Mouse (Mus musculus): ENCODE measurements around the gene E130218I03Rik. TPM values are rescaled to one million over a fixed set of nuclear protein-coding genes. Genes with fewer than 3 reads are reported as not detected.
A peak's percentile ranks its signal among the peaks of the same experiment; 100 is the strongest.

E130218I03Rik gene
- 0.44 TPM in 1 of 2 replicates, not detected in the other for polyA plus RNA-seq (2014; fragmentation: Nextera tagmentation; extraction: Ambion mirVana)

DNA sequence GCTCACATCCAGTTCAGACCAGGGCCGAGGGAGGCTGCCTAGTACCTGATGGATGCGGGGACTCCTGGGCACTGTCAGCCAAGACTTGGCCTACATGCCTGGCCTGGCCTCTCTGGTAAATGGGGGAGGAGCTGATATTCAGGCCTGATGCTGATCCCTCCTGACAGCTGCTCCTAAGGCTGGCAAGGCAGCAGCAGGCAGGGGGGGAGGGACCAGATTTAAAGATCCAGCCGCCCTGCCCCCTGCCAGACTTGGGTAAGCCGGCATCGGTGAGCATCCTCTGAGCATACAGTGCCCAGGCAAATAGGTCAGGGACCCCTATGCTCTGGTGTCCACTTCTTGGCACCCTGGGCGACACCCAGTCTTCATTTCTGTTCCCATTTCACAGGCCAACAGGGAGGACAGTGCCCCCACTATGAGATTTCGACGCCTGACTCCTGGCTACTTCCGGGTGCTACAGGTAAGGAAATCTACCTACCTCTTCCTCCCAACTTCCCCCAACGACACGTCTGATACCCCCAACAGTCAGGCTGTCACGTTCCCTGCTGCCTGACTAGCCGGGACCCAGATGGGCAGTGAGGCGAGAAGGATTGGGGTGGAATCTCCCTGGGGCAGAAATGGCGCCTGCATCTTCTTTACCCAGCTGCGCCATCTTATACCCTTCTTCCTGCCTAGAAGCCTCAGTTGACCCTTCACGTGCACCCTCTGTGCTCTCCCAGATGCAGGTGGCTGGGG lies at the start of gene E130218I03Rik:
Gene E130218I03Rik, plus strand, starts transcription at position 147 of the 735 bp plus-strand sequence.
- H3K4me2 ChIP-seq (ENCODE audit: low read depth, low read length), result peak within 1 kb of the TSS; percentile 97; the same call in 1 of the 2 replicates
- no peaks in the 10 kb centered on the region for H3K36me3 ChIP-seq (ENCODE audit: control insufficient read depth, insufficient read depth, low read length)
- H3K4me3 ChIP-seq (ENCODE audit: low read depth, low read length), result peak within 1 kb of the TSS; percentile 78; the same call in 1 of the 2 replicates
- H3K4me1 ChIP-seq (ENCODE audit: control insufficient read depth, insufficient read depth, low read length), result peaks cover 10% of the 10 kb centered on the region
- no peak within 1 kb of the TSS for H3K27ac ChIP-seq (ENCODE audit: low read depth, low read length)
- WGBS, result 95% methylated on average over 17 of the region's 17 CpGs
- H3K27me3 ChIP-seq (ENCODE audit: control insufficient read depth, insufficient read depth, low read length), result no peaks in the 10 kb centered on the region
- H3K9ac ChIP-seq (replicated peaks; ENCODE audit: low read depth, low read length), result no peak within 1 kb of the TSS
- no peaks in the 10 kb centered on the region for H3K9me3 ChIP-seq (ENCODE audit: control insufficient read depth, low read length)
- ATAC-seq (ENCODE audit: low read depth), result no peak

DNA sequence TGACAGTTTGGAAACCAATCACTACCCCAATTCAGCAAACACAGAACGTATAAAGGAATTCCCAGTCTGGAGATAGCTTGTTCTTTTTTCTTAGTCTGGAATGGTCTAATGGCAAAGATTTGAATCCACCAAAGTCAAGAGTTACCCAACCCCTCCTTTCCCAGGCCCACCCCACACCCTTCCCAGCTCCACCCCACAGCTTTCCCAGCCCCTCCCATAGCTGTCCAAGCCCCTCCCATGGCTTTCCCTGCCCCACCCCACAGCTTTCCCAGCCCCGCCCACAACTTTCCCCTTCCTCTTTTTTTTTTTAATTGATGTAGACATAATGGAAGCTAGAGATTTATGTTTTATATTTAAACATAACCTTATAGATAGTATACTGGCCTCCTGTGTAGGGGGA lies 44.1 kb upstream of the E130218I03Rik start:
- Histone ChIP-seq H3K9ac (replicated peaks; ENCODE audit: low read depth, low read length) (no peak overlapping the region), H3K36me3 (ENCODE audit: control insufficient read depth, insufficient read depth, low read length) (no peaks in the 10 kb centered on the region), H3K9me3 (ENCODE audit: control insufficient read depth, low read length) (no peaks in the 10 kb centered on the region), H3K4me1 (ENCODE audit: control insufficient read depth, insufficient read depth, low read length) (no peaks in the 10 kb centered on the region), H3K4me3 (ENCODE audit: low read depth, low read length) (no peak overlapping the region), H3K27ac (ENCODE audit: low read depth, low read length) (no peak overlapping the region), H3K27me3 (ENCODE audit: control insufficient read depth, insufficient read depth, low read length) (no peaks in the 10 kb centered on the region), H3K4me2 (ENCODE audit: low read depth, low read length) (no peak overlapping the region)
- no peak for ATAC-seq (ENCODE audit: low read depth)
- WGBS, result 80% methylated on average over 2 of the region's 2 CpGs

DNA sequence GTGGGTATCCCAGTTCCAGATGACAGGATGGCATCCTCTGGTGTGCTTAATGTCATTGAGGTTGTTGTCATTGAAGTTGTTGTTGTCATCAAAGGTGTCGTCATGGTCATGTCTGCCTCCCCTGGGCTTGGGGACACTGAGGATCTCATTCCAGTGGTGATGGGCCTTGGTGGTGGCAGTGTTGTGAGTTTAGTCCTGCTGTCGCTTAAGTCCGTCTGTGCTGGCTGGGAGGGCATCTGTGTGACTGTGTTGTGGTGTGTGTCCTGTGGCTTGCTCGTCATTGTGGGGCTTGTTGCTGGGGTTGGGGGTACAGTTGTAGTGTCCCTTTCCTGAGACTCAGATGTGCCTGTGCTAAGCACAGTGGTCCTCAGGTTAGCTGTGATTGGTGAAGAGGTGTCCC lies 40.6 kb upstream of the E130218I03Rik start, which contains the start of gene Gm7534:
Gene Gm7534, minus strand, starts transcription at position 101 of the 400 bp plus-strand sequence.
- no peak within 1 kb of the TSS for H3K27ac ChIP-seq (ENCODE audit: low read depth, low read length)
- H3K9ac ChIP-seq (replicated peaks; ENCODE audit: low read depth, low read length), result no peak within 1 kb of the TSS
- H3K4me3 ChIP-seq (ENCODE audit: low read depth, low read length), result no peak within 1 kb of the TSS
- no peaks in the 10 kb centered on the region for H3K9me3 ChIP-seq (ENCODE audit: control insufficient read depth, low read length)
- no peak within 1 kb of the TSS for H3K4me2 ChIP-seq (ENCODE audit: low read depth, low read length)
- H3K27me3 ChIP-seq (ENCODE audit: control insufficient read depth, insufficient read depth, low read length), result no peaks in the 10 kb centered on the region
- no peak for ATAC-seq (ENCODE audit: low read depth)
- H3K4me1 ChIP-seq (ENCODE audit: control insufficient read depth, insufficient read depth, low read length), result no peaks in the 10 kb centered on the region
- WGBS, result 93% methylated on average over 4 of the region's 4 CpGs
- no peaks in the 10 kb centered on the region for H3K36me3 ChIP-seq (ENCODE audit: control insufficient read depth, insufficient read depth, low read length)

DNA sequence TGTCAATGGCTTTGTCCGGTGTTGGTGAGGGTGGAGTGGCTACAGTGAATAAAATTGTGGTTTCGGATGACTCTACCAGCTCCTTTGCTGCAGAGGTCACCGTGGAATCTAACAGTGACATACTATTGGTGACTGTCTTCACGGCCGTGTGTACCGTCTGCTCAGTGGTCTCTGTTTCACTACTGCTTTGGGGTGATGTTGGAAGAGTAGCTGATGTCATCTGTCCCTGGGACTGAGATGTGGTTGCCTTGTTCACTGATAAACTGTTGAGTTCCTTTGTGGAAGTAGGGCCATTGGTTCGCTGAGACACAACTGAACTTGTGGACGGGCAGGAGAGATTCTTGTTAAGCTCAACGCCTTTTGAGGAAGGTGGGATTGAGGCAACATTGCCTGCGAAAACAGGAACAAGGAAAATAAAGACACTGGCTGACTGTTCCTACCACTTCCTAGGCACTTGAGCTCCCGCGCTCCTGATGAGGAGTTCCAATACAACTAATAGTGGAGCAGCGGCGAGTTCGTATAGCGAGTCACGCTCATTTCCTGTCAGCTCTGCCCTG lies 40.0 kb upstream of the E130218I03Rik start:
- Histone ChIP-seq H3K4me2 (ENCODE audit: low read depth, low read length) (no peak overlapping the region), H3K27ac (ENCODE audit: low read depth, low read length) (no peak overlapping the region), H3K27me3 (ENCODE audit: control insufficient read depth, insufficient read depth, low read length) (no peaks in the 10 kb centered on the region), H3K36me3 (ENCODE audit: control insufficient read depth, insufficient read depth, low read length) (no peaks in the 10 kb centered on the region), H3K4me1 (ENCODE audit: control insufficient read depth, insufficient read depth, low read length) (no peaks in the 10 kb centered on the region), H3K4me3 (ENCODE audit: low read depth, low read length) (no peak overlapping the region), H3K9me3 (ENCODE audit: control insufficient read depth, low read length) (no peaks in the 10 kb centered on the region), H3K9ac (replicated peaks; ENCODE audit: low read depth, low read length) (no peak overlapping the region)
- 94% methylated on average over 17 of the region's 17 CpGs for WGBS
- ATAC-seq (ENCODE audit: low read depth), result no peak

DNA sequence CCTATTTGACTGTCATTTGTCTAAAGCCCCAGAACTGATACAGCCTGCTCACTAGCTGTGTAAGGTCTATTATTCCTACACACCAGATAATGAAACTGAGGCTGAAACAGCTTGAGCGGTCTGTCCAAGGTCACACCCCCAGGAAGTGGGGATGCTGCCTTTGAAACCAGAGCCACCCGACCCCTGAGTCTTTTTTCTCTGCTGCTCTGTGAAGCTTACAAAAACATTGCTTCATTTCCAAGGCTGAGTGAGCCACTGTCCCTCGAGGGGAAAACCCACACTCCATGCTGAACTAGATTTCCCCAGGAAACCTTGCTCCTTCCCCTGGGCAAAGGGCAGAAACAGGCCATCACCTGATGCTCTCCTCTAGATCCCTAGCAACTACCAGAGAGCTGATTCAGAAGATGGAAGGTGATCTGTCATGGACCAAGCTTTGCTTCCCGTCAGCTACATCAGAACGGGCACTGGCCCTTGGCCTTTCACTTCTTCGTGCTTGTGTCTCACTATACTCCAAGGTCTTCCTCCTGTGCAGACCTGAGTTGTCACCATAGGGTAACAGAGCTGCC lies 36.9 kb upstream of the E130218I03Rik start:
- WGBS, result 74% methylated on average over 6 of the region's 6 CpGs
- H3K4me3 ChIP-seq (ENCODE audit: low read depth, low read length), result no peak overlapping the region
- no peak overlapping the region for H3K9ac ChIP-seq (replicated peaks; ENCODE audit: low read depth, low read length)
- no peak overlapping the region for H3K27ac ChIP-seq (ENCODE audit: low read depth, low read length)
- ATAC-seq (ENCODE audit: low read depth), result no peak
- H3K27me3 ChIP-seq (ENCODE audit: control insufficient read depth, insufficient read depth, low read length), result no peaks in the 10 kb centered on the region
- H3K36me3 ChIP-seq (ENCODE audit: control insufficient read depth, insufficient read depth, low read length), result no peaks in the 10 kb centered on the region
- no peaks in the 10 kb centered on the region for H3K9me3 ChIP-seq (ENCODE audit: control insufficient read depth, low read length)
- H3K4me1 ChIP-seq (ENCODE audit: control insufficient read depth, insufficient read depth, low read length), result no peaks in the 10 kb centered on the region
- H3K4me2 ChIP-seq (ENCODE audit: low read depth, low read length), result no peak overlapping the region

DNA sequence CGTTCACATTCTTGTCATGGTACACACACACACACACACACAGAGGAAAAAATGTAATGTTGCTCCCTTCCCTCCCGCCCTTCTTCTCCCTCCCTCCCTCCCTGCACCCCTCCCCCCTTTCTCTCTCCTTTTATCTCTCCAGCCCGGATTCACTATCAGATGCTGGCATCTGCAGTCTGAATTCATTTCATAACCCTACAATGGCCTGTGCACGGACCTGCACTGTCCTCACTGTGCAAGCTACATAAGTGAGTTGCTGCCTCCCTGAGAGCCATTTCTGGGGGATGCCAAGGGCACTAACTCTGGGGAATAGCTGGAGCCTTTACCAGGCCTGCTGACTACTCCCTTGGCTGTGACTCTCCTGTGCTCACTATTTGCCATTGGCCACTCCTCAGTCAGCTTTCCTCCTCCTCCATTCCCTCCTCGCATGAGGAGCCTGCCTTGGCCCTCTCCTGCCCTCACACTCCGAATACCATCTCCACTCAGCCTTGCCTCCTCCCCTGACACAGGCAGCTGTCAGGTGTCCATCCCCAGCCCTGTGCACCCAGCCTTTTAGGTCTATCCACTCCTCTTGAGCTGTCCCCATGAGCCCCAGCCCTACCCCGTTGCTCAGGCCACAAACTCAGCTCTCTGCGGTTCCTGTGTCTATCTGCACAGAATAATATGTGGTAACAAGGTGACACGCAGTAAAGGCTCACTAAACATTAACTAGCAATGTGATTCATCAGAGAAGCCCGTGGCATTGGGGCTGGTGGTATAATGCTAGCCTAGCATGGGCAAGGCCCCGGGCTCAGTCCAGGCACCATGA lies 20.5 kb upstream of the E130218I03Rik start:
- H3K9ac ChIP-seq (replicated peaks; ENCODE audit: low read depth, low read length), result no peak overlapping the region
- WGBS, result 65% methylated on average over 11 of the region's 11 CpGs
- no peaks in the 10 kb centered on the region for H3K36me3 ChIP-seq (ENCODE audit: control insufficient read depth, insufficient read depth, low read length)
- H3K4me3 ChIP-seq (ENCODE audit: low read depth, low read length), result no peak overlapping the region
- ATAC-seq (ENCODE audit: low read depth), result no peak
- H3K27ac ChIP-seq (ENCODE audit: low read depth, low read length), result no peak overlapping the region
- no peaks in the 10 kb centered on the region for H3K9me3 ChIP-seq (ENCODE audit: control insufficient read depth, low read length)
- no peaks in the 10 kb centered on the region for H3K27me3 ChIP-seq (ENCODE audit: control insufficient read depth, insufficient read depth, low read length)
- no peaks in the 10 kb centered on the region for H3K4me1 ChIP-seq (ENCODE audit: control insufficient read depth, insufficient read depth, low read length)
- H3K4me2 ChIP-seq (ENCODE audit: low read depth, low read length), result no peak overlapping the region

DNA sequence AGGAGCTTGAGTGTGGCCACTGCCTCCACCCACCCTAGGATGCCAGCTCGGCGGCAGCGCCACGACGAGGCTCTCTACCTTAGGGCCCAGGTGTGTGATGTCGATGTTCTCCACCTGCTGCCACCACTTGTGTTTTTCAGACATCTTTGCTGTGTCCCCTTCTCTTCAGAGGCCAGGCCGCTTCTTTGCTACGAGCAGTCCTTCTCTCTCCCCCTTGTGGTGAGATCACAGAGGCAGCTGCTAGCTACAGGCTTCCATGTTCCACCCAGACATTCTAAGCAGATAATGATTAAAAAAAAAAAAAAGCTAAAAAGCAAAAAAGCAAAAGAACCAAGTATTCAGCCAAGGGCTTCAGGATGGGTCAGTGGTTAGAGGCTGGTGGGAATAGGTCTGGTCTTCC lies 16.3 kb upstream of the E130218I03Rik start, which contains the start of gene Catsper4:
Gene Catsper4, minus strand, starts transcription at position 190 of the 400 bp plus-strand sequence.
- no peak within 1 kb of the TSS for H3K9ac ChIP-seq (replicated peaks; ENCODE audit: low read depth, low read length)
- no peak for ATAC-seq (ENCODE audit: low read depth)
- no peaks in the 10 kb centered on the region for H3K36me3 ChIP-seq (ENCODE audit: control insufficient read depth, insufficient read depth, low read length)
- H3K9me3 ChIP-seq (ENCODE audit: control insufficient read depth, low read length), result no peaks in the 10 kb centered on the region
- H3K27ac ChIP-seq (ENCODE audit: low read depth, low read length), result no peak within 1 kb of the TSS
- no peak within 1 kb of the TSS for H3K4me3 ChIP-seq (ENCODE audit: low read depth, low read length)
- H3K4me2 ChIP-seq (ENCODE audit: low read depth, low read length), result no peak within 1 kb of the TSS
- H3K27me3 ChIP-seq (ENCODE audit: control insufficient read depth, insufficient read depth, low read length), result no peaks in the 10 kb centered on the region
- WGBS, result 76% methylated on average over 8 of the region's 8 CpGs
- no peaks in the 10 kb centered on the region for H3K4me1 ChIP-seq (ENCODE audit: control insufficient read depth, insufficient read depth, low read length)

DNA sequence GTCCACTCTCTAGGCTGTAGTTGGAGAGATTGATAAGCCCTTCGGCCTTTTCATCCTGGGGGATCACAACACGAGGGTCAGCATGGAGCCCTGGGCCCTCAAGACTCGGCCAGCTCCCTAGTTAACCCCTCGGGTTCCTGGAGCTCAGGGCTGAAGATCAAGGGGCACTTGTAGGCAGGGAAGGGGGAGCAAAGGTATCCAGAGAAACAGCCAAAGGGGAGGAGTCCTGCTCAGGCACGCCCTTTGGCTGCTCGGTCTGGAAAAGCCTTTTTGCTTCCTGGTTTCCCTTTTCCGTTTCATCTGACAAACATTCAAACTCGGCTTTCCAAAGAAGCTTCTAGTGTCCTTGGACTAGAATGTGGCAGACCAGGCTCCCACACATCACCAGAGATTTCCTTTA lies 13.0 kb upstream of the E130218I03Rik start:
- H3K9ac ChIP-seq (replicated peaks; ENCODE audit: low read depth, low read length), result no peak overlapping the region
- no peaks in the 10 kb centered on the region for H3K36me3 ChIP-seq (ENCODE audit: control insufficient read depth, insufficient read depth, low read length)
- H3K27me3 ChIP-seq (ENCODE audit: control insufficient read depth, insufficient read depth, low read length), result no peaks in the 10 kb centered on the region
- no peaks in the 10 kb centered on the region for H3K4me1 ChIP-seq (ENCODE audit: control insufficient read depth, insufficient read depth, low read length)
- H3K9me3 ChIP-seq (ENCODE audit: control insufficient read depth, low read length), result no peaks in the 10 kb centered on the region
- H3K27ac ChIP-seq (ENCODE audit: low read depth, low read length), result no peak overlapping the region
- no peak for ATAC-seq (ENCODE audit: low read depth)
- no peak overlapping the region for H3K4me2 ChIP-seq (ENCODE audit: low read depth, low read length)
- WGBS, result 38% methylated on average over 8 of the region's 8 CpGs
- H3K4me3 ChIP-seq (ENCODE audit: low read depth, low read length), result no peak overlapping the region
